Mouse (Mus musculus) olfactory bulb, adult 2 months (tissue): ENCODE data around the gene Calcoco2.
"Not testable (repeated sequence)": the region's sequence is repeated elsewhere in the genome, so short reads cannot be mapped to it uniquely, and the experiment has no call there.

ENCODE experiments used
- CTCF ChIP-seq: fragments of 200-500 bp; IDR thresholded peaks from 2 replicates; pipeline ENCODE4 v1.5.1; 2012; ENCODE audit warnings: low read depth, mild to moderate bottlenecking, low read length, moderate library complexity; ENCODE audit not compliant: insufficient read depth
- POLR2A ChIP-seq: fragments of 200-500 bp; IDR thresholded peaks from 2 replicates; pipeline ENCODE4 v1.6.1; 2012; ENCODE audit warnings: mild to moderate bottlenecking, low read depth, low read length, moderate library complexity; ENCODE audit not compliant: insufficient read depth

DNA sequence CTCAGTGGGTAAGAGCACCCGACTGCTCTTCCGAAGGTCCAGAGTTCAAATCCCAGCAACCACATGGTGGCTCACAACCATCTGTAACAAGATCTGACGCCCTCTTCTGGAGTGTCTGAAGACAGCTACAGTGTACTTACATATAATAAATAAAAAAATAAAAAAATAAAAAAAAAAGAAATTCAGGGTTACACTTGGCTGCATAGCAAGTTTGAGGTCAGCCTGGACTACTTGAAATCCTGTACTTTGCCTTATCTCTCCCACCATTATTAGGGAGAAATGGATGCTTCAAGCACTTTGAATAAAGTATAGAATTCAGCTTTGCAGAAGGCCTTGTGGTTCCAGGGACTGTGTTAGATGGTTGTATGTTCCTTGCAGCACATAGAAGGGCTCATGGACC lies 5.2 kb upstream of the Calcoco2 start:
- not testable (repeated sequence) for TF ChIP-seq POLR2A, CTCF
